Mouse (Mus musculus): ENCODE measurements around the gene Krt20. TPM values are rescaled to one million over a fixed set of nuclear protein-coding genes. Genes with fewer than 3 reads are reported as not detected.

Gene Krt20
- polyA plus RNA-seq, 1 experiment, result not detected

DNA sequence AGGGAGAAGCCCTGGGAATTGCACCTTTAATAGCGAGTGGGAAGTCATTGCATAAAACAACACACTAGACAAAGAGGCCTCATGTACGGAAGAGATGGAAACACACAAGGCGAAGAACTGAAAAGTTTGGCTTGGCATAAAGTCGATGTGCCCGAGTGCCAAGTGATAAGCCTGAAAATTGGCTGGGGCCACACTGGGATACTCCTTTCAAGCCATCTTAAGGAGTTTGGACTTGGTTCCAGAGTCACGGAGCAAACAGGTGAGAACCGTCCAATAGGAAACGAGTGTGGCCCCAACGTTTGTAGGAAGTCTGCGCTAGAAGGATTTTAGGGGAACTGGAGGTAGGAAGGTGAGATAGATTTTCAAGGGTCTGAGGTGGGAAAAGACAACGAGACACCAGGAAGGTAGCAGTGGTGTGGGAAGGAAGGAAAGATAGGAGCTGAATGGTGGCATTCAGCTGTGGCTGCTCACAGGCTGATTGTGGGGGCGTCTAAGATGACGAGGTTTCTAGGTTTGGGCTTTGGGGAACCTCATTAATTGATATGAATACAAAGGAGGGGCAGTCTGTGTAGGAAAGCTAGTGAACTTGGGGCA lies 37.9 kb downstream of the Krt20 start:
- no peaks in the 10 kb centered on the region for H3K36me3 ChIP-seq (ENCODE audit: control insufficient read depth, insufficient read depth)
- no peak overlapping the region for H3K4me2 ChIP-seq (ENCODE audit: low read depth)
- no peak overlapping the region for H3ac ChIP-seq (ENCODE audit: control insufficient read depth, insufficient read length)
- no peaks in the 10 kb centered on the region for H3K79me2 ChIP-seq (ENCODE audit: control insufficient read depth, insufficient read depth)
- TF ChIP-seq TCF3 (IDR thresholded peaks at IDR 0.05; ENCODE audit: insufficient read length, low read depth) (no peak), MYOG (IDR thresholded peaks at IDR 0.05; ENCODE audit: control insufficient read depth in 1 of 3, insufficient read depth in 1 of 3, insufficient read length in 2 of 3, low read depth in 2 of 3) (no peak), TCF12 (IDR thresholded peaks at IDR 0.05; ENCODE audit: insufficient read depth, poor library complexity, severe bottlenecking) (no peak), SRF (IDR thresholded peaks at IDR 0.05; ENCODE audit: control insufficient read depth, insufficient read length, low read depth) (no peak)
- no peak overlapping the region for H3K4me3 ChIP-seq
- H3K27me3 ChIP-seq (ENCODE audit: control insufficient read depth, insufficient read depth, insufficient read length), result peaks cover 60% of the 10 kb centered on the region

GRCm38 (mm10) chr11:99398832-99399231 lies 39.1 kb downstream of the Krt20 start:
- no peak overlapping the region for H3ac ChIP-seq (ENCODE audit: control insufficient read depth, insufficient read length)
- no peaks in the 10 kb centered on the region for H3K79me2 ChIP-seq (ENCODE audit: control insufficient read depth, insufficient read depth)
- no peaks in the 10 kb centered on the region for H3K36me3 ChIP-seq (ENCODE audit: control insufficient read depth, insufficient read depth)
- no peak for TF ChIP-seq REST (IDR thresholded peaks at IDR 0.05; ENCODE audit: insufficient read depth, insufficient read length)
- no peak for TF ChIP-seq E2F4 (IDR thresholded peaks at IDR 0.05; ENCODE audit: insufficient read depth)
- no peak for TF ChIP-seq POLR2AphosphoS2 (IDR thresholded peaks at IDR 0.05; ENCODE audit: insufficient read length, low read depth)
- no peak for TF ChIP-seq POLR2A (IDR thresholded peaks at IDR 0.05; ENCODE audit: insufficient read length, low read depth)
- no peak for TF ChIP-seq MYOG (IDR thresholded peaks at IDR 0.05; ENCODE audit: control insufficient read depth in 1 of 3, insufficient read depth in 1 of 3, insufficient read length in 2 of 3, low read depth in 2 of 3)
- no peak for TF ChIP-seq TCF3 (IDR thresholded peaks at IDR 0.05; ENCODE audit: insufficient read length, low read depth)
- TF ChIP-seq TCF12 (IDR thresholded peaks at IDR 0.05; ENCODE audit: insufficient read depth, poor library complexity, severe bottlenecking), result no peak
- no peak for TF ChIP-seq MYOD1 (IDR thresholded peaks at IDR 0.05; ENCODE audit: control insufficient read depth in 1 of 3, insufficient read length in 2 of 3, low read depth in 2 of 3)
- no peak for TF ChIP-seq USF1 (IDR thresholded peaks at IDR 0.05; ENCODE audit: low read depth)
- no peak for TF ChIP-seq SRF (IDR thresholded peaks at IDR 0.05; ENCODE audit: control insufficient read depth, insufficient read length, low read depth)
- TF ChIP-seq MAX (IDR thresholded peaks at IDR 0.05; ENCODE audit: low read depth), result no peak
- TF ChIP-seq CEBPB (IDR thresholded peaks at IDR 0.05; ENCODE audit: insufficient read depth, poor library complexity, severe bottlenecking), result no peak
- no peak overlapping the region for H3K4me3 ChIP-seq
- H3K4me2 ChIP-seq (ENCODE audit: low read depth), result no peak overlapping the region
- H3K27me3 ChIP-seq (ENCODE audit: control insufficient read depth, insufficient read depth, insufficient read length), result peaks cover 60% of the 10 kb centered on the region

DNA sequence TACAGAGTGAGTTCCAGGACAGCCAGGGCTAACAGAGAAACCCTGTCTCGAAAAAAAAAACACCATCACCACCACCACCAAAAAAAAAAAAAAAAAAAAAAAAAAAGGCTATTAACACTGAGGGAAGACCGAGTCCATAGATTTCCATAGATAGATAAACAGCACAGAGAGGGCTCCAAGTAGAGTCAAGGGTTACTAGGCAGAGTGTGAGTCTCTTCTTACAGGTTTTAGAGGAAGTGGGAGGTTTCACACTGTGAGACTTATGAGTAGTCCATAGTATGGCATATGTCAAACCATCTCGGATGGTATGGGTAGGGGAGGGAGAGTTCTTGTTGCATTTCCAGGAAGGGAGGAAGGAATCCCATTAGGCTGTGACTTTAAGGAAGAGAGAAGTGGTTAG lies 39.9 kb downstream of the Krt20 start:
- Histone ChIP-seq H3K79me2 (ENCODE audit: control insufficient read depth, insufficient read depth) (no peaks in the 10 kb centered on the region), H3K27me3 (ENCODE audit: control insufficient read depth, insufficient read depth, insufficient read length) (peaks cover 55% of the 10 kb centered on the region), H3K4me3 (no peak overlapping the region), H3K36me3 (ENCODE audit: control insufficient read depth, insufficient read depth) (no peaks in the 10 kb centered on the region), H3ac (ENCODE audit: control insufficient read depth, insufficient read length) (no peak overlapping the region), H3K4me2 (ENCODE audit: low read depth) (no peak overlapping the region)
- TF ChIP-seq CEBPB (IDR thresholded peaks at IDR 0.05; ENCODE audit: insufficient read depth, poor library complexity, severe bottlenecking) (no peak), E2F4 (IDR thresholded peaks at IDR 0.05; ENCODE audit: insufficient read depth) (no peak), USF1 (IDR thresholded peaks at IDR 0.05; ENCODE audit: low read depth) (no peak), TCF3 (IDR thresholded peaks at IDR 0.05; ENCODE audit: insufficient read length, low read depth) (no peak), SRF (IDR thresholded peaks at IDR 0.05; ENCODE audit: control insufficient read depth, insufficient read length, low read depth) (no peak), REST (IDR thresholded peaks at IDR 0.05; ENCODE audit: insufficient read depth, insufficient read length) (no peak), POLR2AphosphoS2 (IDR thresholded peaks at IDR 0.05; ENCODE audit: insufficient read length, low read depth) (no peak), TCF12 (IDR thresholded peaks at IDR 0.05; ENCODE audit: insufficient read depth, poor library complexity, severe bottlenecking) (no peak)

GRCm38 (mm10) chr11:99396661-99397060 lies 41.3 kb downstream of the Krt20 start:
- Histone ChIP-seq H3ac (ENCODE audit: control insufficient read depth, insufficient read length) (no peak overlapping the region), H3K4me2 (ENCODE audit: low read depth) (no peak overlapping the region), H3K36me3 (ENCODE audit: control insufficient read depth, insufficient read depth) (no peaks in the 10 kb centered on the region), H3K27me3 (ENCODE audit: control insufficient read depth, insufficient read depth, insufficient read length) (peaks cover 44% of the 10 kb centered on the region), H3K4me3 (no peak overlapping the region), H3K79me2 (ENCODE audit: control insufficient read depth, insufficient read depth) (no peaks in the 10 kb centered on the region)
- no peak for TF ChIP-seq REST (IDR thresholded peaks at IDR 0.05; ENCODE audit: insufficient read depth, insufficient read length)
- no peak for TF ChIP-seq TCF12 (IDR thresholded peaks at IDR 0.05; ENCODE audit: insufficient read depth, poor library complexity, severe bottlenecking)
- TF ChIP-seq MYOG (IDR thresholded peaks at IDR 0.05; ENCODE audit: control insufficient read depth in 1 of 3, insufficient read depth in 1 of 3, insufficient read length in 2 of 3, low read depth in 2 of 3), result no peak
- no peak for TF ChIP-seq POLR2A (IDR thresholded peaks at IDR 0.05; ENCODE audit: insufficient read length, low read depth)
- no peak for TF ChIP-seq USF1 (IDR thresholded peaks at IDR 0.05; ENCODE audit: low read depth)
- no peak for TF ChIP-seq E2F4 (IDR thresholded peaks at IDR 0.05; ENCODE audit: insufficient read depth)
- no peak for TF ChIP-seq SRF (IDR thresholded peaks at IDR 0.05; ENCODE audit: control insufficient read depth, insufficient read length, low read depth)
- no peak for TF ChIP-seq TCF3 (IDR thresholded peaks at IDR 0.05; ENCODE audit: insufficient read length, low read depth)
- no peak for TF ChIP-seq CEBPB (IDR thresholded peaks at IDR 0.05; ENCODE audit: insufficient read depth, poor library complexity, severe bottlenecking)
- no peak for TF ChIP-seq MAX (IDR thresholded peaks at IDR 0.05; ENCODE audit: low read depth)
- TF ChIP-seq MYOD1 (IDR thresholded peaks at IDR 0.05; ENCODE audit: control insufficient read depth in 1 of 3, insufficient read length in 2 of 3, low read depth in 2 of 3), result no peak
- no peak for TF ChIP-seq POLR2AphosphoS2 (IDR thresholded peaks at IDR 0.05; ENCODE audit: insufficient read length, low read depth)

- no peak for TF ChIP-seq MYOD1 (IDR thresholded peaks at IDR 0.05; ENCODE audit: control insufficient read depth in 1 of 3, insufficient read length in 2 of 3, low read depth in 2 of 3)
- TF ChIP-seq SRF (IDR thresholded peaks at IDR 0.05; ENCODE audit: control insufficient read depth, insufficient read length, low read depth), result no peak
- TF ChIP-seq CEBPB (IDR thresholded peaks at IDR 0.05; ENCODE audit: insufficient read depth, poor library complexity, severe bottlenecking), result no peak
- TF ChIP-seq E2F4 (IDR thresholded peaks at IDR 0.05; ENCODE audit: insufficient read depth), result no peak
- no peak for TF ChIP-seq MAX (IDR thresholded peaks at IDR 0.05; ENCODE audit: low read depth)
- TF ChIP-seq TCF3 (IDR thresholded peaks at IDR 0.05; ENCODE audit: insufficient read length, low read depth), result no peak
- TF ChIP-seq MYOG (IDR thresholded peaks at IDR 0.05; ENCODE audit: control insufficient read depth in 1 of 3, insufficient read depth in 1 of 3, insufficient read length in 2 of 3, low read depth in 2 of 3), result no peak
- no peak for TF ChIP-seq POLR2A (IDR thresholded peaks at IDR 0.05; ENCODE audit: insufficient read length, low read depth)
- TF ChIP-seq TCF12 (IDR thresholded peaks at IDR 0.05; ENCODE audit: insufficient read depth, poor library complexity, severe bottlenecking), result no peak
- no peak for TF ChIP-seq REST (IDR thresholded peaks at IDR 0.05; ENCODE audit: insufficient read depth, insufficient read length)
- no peak for TF ChIP-seq POLR2AphosphoS2 (IDR thresholded peaks at IDR 0.05; ENCODE audit: insufficient read length, low read depth)
These were observed 41.9 kb downstream of the Krt20 start for GRCm38 (mm10) chr11:99396034-99396433.

More at GRCm38 (mm10) chr11:99396034-99396433, 41.9 kb downstream of the Krt20 start:
- no peak overlapping the region for H3ac ChIP-seq (ENCODE audit: control insufficient read depth, insufficient read length)
- H3K4me3 ChIP-seq, result no peak overlapping the region
- no peaks in the 10 kb centered on the region for H3K79me2 ChIP-seq (ENCODE audit: control insufficient read depth, insufficient read depth)
- H3K36me3 ChIP-seq (ENCODE audit: control insufficient read depth, insufficient read depth), result no peaks in the 10 kb centered on the region
- no peak overlapping the region for H3K4me2 ChIP-seq (ENCODE audit: low read depth)
- peaks cover 38% of the 10 kb centered on the region for H3K27me3 ChIP-seq (ENCODE audit: control insufficient read depth, insufficient read depth, insufficient read length)

Data from myocyte (in vitro differentiated cells).